Mouse (Mus musculus) thymus, adult 18-20 months (tissue): ENCODE measurements around the gene Card10.

Source experiments
- DNase-seq, 2 experiments: peaks; one replicate each; pipeline ENCODE4 v3.0.0; 2022; ENCODE audit warnings: mixed read lengths in 2 of 2

The Card10 gene

GRCm38 (mm10) chr15:78801571-78801970 is 1.3 kb downstream of the Card10 start:
- DNase-seq, result no peak

- DNase-seq, result no peak
These were observed 3.8 kb downstream of the Card10 start for GRCm38 (mm10) chr15:78799029-78799428.

GRCm38 (mm10) chr15:78797060-78797329 is 5.8 kb downstream of the Card10 start:
- DNase-seq, result peak in 1 of 2 experiments; percentile 30

- DNase-seq, result no peak
These were observed 6.4 kb downstream of the Card10 start for GRCm38 (mm10) chr15:78796196-78797059.

GRCm38 (mm10) chr15:78790990-78791389 is 11.9 kb downstream of the Card10 start:
- DNase-seq, result no peak

DNA sequence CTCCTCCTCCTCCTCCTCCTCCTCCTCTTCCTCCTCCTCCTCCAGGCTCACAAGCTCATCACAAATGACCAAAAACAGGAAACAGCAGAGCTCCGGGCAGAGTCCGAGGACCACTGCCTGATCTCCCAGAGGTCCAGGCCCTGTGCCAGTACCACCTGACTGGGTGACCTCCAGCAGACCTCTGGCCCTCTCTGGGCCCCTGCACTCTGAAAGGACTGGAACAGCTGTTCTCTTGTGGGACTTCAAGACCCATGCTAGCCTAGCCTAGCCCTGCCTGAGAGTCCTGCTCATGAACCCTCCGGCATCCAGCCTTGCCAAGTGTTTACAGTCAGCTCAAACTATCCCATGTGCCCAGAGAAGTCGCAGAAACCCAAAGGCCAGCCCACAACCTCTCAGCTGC is 12.4 kb downstream of the Card10 start:
- DNase-seq, result no peak

- DNase-seq, result no peak
These were observed 13.0 kb downstream of the Card10 start for GRCm38 (mm10) chr15:78789721-78790323.

DNA sequence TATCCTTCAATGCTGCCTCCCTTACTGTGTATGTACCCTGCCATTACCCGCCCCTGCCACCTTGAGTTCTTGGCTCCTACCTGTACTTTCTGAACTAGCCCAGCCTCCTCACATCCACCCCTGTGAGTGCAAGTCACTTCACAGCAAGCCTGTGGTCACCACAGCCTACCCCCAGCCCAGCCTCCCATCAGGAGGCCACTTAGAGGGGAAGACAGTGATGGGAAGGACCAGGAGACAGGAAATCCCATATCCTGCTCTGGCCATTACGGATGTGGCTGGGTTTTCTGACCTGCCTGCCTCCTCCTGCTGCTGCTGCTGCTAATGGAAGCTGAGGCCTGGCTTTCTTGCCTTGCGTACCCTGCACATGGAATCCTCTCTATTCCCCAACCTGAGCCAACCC is 14.8 kb downstream of the Card10 start:
- DNase-seq, result no peak

DNA sequence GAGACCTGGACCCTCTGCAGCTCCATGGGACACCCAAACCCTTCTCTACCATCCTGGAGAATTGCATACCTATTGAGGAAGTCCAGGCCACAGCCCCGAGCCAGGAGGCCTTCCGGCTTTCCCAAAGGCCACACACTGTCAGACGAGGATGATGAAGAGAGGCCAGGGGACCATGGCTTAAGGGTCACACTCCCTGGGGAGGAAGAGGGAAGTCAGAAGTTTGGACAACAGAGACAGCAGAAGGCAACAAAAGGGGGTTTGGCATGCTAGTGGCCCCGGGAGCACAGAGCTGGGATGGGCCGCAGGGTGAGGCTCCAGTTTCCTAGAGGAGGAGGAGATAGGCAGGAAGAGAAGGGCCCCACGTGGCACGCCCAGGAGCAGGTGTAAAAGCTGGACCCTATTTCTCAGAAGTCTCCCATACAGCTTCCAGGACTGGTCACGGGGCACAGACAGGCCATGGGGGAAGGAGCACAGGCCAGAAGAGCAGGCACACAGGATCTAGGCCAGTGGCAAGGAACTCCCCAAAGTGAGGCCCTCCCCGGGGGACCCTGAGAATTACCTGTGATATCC is 15.5 kb downstream of the Card10 start:
- DNase-seq, result no peak

DNA sequence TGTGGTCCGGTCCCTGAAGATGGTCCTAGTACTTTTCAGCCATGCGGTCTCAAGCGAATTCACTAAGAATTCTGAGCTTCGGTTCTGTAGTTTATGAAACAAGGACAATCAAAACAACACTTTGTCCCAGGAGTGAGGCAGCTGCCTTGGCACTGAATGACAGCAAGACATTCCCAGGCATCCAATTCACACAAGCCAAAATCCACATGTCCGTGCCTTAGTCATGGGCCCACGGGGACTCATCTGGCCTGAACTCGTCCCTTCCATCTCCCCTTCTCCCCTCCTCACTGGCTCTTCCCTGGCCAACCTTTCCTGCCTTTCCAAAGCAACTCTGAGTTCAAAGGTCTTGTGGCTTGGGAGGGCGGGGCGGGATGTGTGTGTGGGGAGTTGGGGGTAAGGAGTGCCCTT is 16.4 kb downstream of the Card10 start:
- no peak for DNase-seq

- no peak for DNase-seq
These were observed 16.9 kb downstream of the Card10 start for GRCm38 (mm10) chr15:78785961-78786360.

DNA sequence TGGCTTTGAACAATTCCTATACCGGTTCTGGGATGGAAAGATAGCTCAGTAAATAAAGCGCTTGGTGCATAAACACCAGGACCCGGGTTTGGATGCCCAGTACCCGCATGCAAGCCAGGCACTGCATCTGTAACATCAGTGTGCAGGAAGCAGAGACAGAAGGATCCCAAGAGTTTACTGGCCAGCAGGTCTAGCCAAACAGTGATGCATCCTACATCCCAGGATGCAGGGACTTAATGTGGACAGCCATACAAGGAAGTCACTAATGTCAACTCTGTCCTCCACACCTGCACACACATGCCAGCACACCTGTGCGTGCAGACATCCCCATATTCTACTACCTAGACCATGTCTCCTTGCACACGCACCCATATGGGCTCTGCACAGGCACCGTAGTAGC is 17.6 kb downstream of the Card10 start:
- no peak for DNase-seq

- DNase-seq, result no peak
These were observed 18.3 kb downstream of the Card10 start for GRCm38 (mm10) chr15:78784520-78784919.

- DNase-seq, result no peak
These were observed 20.3 kb downstream of the Card10 start for GRCm38 (mm10) chr15:78782348-78783103.

DNA sequence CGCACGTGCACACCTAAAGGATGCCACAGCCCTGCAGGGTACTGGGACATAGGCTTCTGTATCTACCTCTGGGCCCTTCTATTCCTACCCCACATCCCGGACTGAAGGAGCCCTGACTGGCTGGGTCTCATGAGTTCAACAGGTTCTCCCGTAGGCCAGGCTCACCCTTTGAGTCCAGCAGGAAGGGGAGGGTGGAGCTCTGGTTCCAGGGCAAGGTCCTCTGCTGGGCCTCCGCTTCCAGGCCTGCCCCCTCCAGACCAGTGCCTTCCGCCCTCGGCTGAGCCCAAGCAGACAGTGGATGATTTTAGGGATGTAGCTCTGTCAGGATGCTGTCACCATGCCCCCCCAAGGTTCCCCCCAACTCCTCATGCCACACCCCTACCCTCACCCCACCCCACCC is 21.9 kb downstream of the Card10 start:
- DNase-seq, result no peak

- no peak for DNase-seq
These were observed 22.5 kb downstream of the Card10 start for GRCm38 (mm10) chr15:78780359-78780758.

- DNase-seq, result no peak
These were observed 23.2 kb downstream of the Card10 start for GRCm38 (mm10) chr15:78779690-78780089.

GRCm38 (mm10) chr15:78779253-78779652 is 23.6 kb downstream of the Card10 start:
- no peak for DNase-seq

DNA sequence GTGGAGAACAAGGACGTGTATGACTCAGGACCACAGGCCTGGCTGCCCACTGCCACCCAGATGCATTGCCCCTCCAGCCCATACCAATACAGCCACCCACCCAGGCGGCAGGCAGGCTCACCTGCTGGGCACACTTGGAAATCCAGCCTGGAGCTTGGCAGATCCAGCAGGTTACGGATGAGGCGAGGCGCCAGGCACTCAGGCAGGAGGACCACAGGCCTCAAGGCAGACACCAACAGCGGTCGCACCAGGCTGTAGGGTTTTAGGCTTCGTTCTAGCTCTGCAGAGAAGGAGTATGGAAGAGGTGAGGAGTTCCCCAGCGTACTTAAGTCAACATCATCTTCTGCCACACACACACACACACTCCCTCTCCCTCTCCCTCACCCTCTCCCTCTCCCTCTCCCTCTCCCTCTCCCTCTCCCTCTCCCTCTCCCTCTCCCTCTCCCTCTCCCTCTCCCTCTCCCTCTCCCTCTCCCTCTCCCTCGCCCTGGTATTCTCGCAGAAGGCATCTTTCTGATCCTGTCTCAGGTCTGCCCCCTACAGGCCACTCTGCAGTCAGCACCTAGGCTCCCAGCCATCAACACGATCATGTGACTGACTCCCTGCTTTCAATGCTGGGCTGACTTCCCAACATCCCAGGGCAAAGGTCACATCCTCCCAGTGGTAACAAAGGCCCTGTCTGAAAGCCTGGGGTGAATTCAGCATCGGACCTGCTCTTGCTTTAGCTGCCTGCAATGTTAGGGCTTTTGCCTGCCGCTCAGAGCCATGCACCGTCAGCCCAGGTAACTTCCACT is 24.6 kb downstream of the Card10 start:
- DNase-seq, result peak; percentile 53 to 67

DNA sequence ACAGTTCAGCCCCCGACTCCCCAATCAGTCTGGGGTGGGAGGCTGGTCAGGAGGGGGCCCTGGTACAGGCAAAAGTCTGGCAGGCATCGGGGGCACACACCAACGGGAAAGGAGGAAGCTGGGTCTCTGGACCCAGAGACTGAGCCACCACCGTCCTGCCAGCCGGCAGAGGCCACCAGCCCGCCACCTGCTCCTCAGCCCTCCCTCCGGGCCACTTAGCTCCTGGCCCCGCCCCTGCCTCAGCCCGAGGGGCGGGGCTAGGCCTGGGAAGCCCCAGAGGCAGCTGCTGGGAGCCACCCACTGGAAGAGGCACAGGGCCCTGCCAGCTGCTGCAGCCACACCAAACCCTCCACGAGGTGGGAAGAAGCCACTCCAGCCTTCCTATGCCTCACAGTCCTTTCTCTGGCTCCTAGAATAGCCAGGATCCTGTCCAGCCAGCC is 29.5 kb downstream of the Card10 start, which contains the start of gene Mfng:
Mfng (minus strand) TSS at position 186 of the 440 bp plus-strand sequence.
- DNase-seq, result peak; percentile 87 to 88

- DNase-seq, result peak in 1 of 2 experiments; percentile 41
These were observed 30.0 kb downstream of the Card10 start for GRCm38 (mm10) chr15:78772856-78773255.

- DNase-seq, result peak; percentile 62 to 75
These were observed 30.5 kb downstream of the Card10 start for GRCm38 (mm10) chr15:78772368-78772763.
